Mouse (Mus musculus) liver, embryonic 14.5 days (tissue): Measurements from ENCODE around the gene Il31.

Source experiments
- CTCF ChIP-seq: IDR thresholded peaks from 2 replicates; pipeline ENCODE4 v1.5.1; 2016; ENCODE audit warnings: antibody characterized with exemption, low read depth, control low read depth
- EP300 ChIP-seq: IDR thresholded peaks from 2 replicates; pipeline ENCODE4 v1.6.1; 2016; ENCODE audit warnings: antibody characterized with exemption, low read depth

DNA sequence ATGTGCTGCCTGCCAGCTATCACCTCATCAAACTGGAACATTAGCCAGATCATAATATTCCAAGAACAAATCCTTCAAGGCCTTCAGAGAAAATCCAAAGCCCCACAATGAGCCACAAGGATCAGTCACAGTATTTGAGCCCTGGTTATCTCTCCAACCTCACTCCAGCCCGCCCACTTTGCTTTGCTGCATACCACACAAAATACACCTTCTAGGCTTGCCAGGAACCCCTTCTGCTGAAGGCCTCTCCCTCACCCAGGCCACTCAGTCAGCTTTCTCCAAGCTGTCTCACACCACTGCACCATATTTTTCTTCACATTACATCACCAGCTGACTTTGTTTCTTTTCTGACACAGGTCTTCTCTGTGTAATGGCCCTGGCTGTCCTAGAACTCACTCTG lies 32.9 kb upstream of the Il31 start:
- TF ChIP-seq CTCF (no peak), EP300 (no peak)
